Mouse (Mus musculus): ENCODE measurements around the gene Relt.

DNA sequence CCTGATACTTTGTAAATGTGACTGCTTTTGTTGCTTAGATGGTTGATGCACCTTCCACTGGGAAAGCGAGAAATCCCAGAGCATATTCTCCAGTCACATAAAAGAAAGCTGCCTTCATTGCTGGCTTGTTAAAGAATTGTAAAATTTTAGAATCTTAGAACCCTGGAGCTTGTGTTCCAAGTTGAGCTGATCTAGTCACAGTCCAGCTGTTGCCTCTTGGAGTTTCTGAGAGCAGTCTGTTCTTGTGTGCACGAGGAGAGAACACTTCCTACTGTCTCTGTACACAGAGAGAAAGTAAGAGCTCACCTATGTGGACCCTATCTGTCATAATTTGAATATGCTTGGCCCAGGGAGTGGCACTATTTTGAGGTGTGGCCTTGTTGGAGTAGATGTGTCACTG lies 34.7 kb downstream of the Relt start:
- no peak for TF ChIP-seq CTCF (IDR thresholded peaks at IDR 0.05; ENCODE audit: extremely low read depth, insufficient read depth, low read length)
- no peak for TF ChIP-seq POLR2A (IDR thresholded peaks at IDR 0.05; ENCODE audit: extremely low read depth, insufficient read depth, low read length)

Measured in cortical plate, adult 2 months (tissue).